8 mouse cellular contexts compared by ENCODE assay signal in the genomic region with DNA sequence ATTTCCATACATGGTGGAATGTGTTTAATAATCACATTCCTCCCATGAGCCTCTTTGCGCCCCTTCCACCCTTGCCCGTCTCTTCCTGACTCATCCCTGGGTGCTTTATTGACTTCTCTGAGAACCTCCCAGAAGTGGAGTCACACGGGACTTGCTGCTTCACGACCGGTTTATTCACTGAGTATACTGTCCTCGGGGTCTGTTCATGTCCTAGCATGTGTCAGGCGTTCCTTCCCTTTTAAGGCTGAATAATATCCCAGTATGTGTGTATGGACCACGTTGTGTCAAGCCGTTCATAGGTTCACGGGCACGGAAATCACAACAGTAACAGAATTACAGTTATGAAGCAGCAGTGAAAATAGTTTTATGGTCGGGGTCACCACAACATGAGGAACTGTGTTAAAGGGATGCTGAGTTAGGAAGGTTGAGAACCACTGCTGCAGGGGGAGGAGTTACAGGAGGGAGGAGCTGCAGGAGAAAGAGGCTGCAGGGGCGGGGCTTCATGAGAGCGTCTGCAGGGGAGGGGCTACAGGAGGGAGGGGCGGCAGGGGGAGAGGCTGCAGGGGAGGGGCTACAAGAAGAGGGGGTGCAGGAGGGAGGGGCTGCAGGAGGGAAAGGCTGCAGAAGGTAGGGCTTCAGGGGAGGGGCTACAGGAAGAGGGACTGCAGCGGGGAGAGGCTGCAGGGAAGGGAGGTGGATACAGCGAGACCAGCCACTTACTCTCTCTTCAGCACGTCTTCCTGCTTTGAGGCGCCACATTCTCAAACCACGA. TPM values are rescaled to one million over a fixed set of nuclear protein-coding genes. Genes with fewer than 3 reads are reported as not detected.
A peak's percentile ranks its signal among the peaks of the same experiment; 100 is the strongest.
DNase-seq lines count a peak whose midpoint lies in the region; ATAC-seq and TF ChIP-seq lines count a peak whose summit lies in the region.

No protein-coding gene starts in this region.

- peak overlapping the region; percentile 35 for H3K4me2 ChIP-seq in liver, embryonic 14.5 days (ENCODE audit: low read depth)

- DNase-seq in ES-CJ7 (ENCODE audit: low read depth, low spot score): peak; percentile 97
- DNase-seq in adrenal gland, postnatal 36 days: peak; percentile 83 to 89
- DNase-seq in gastrocnemius, adult 18-20 months (ENCODE audit: low spot score): peak; percentile 47
- peak; percentile 91 for DNase-seq in induced T-regulatory cell, adult 2 months (ENCODE audit: low read depth)
- peak in 2 of 3 experiments; percentile 38 for DNase-seq in liver, embryonic 14.5 days (ENCODE audit: low read depth in 3 of 3, low spot score in 3 of 3)
- DNase-seq in naive thymus-derived CD4-positive, alpha-beta T cell, adult 2 months (ENCODE audit: low read depth): peak; percentile 92
- peak; percentile 90 for DNase-seq in thymus, postnatal 0 days (ENCODE audit: low spot score)
- DNase-seq in left cerebral cortex, adult 2 months (ENCODE audit: extremely low spot score in 1 of 2, low spot score in 2 of 2): no peak

- WGBS in liver, embryonic 14.5 days (ENCODE audit: insufficient replicate concordance): 18% methylated on average over 20 of the region's 20 CpGs

- H3K9me3 ChIP-seq in liver, embryonic 14.5 days (ENCODE audit: control insufficient read depth, low read length): no peaks in the 10 kb centered on the region

- no peak for TF ChIP-seq CTCF in liver, embryonic 14.5 days (IDR thresholded peaks at IDR 0.05; ENCODE audit: low read depth)
- no peak for TF ChIP-seq CTCF in left cerebral cortex, adult 2 months (IDR thresholded peaks at IDR 0.05)

- no peaks in the 10 kb centered on the region; the same call in 1 of the 2 replicates for H3K27me3 ChIP-seq in liver, embryonic 14.5 days (ENCODE audit: control insufficient read depth, insufficient read depth, low read length)

- peak; percentile 53 for ATAC-seq in liver, embryonic 14.5 days (ENCODE audit: insufficient read depth)

- intact Hi-C loops in left cerebral cortex, adult 2 months (cut with DNase I): loop anchor here (10.0 kb wide), 1 partner anchor 1053 kb away; no protein-coding TSS in a partner anchor

- H3K4me1 ChIP-seq in liver, embryonic 14.5 days (replicated peaks; ENCODE audit: control insufficient read depth in 2 of 2, insufficient read depth in 2 of 2, low read length in 1 of 2): peaks cover 0 to 11% of the 10 kb centered on the region in 2 experiments; a peak in 2 of 4 replicates

- H3K4me3 ChIP-seq in liver, embryonic 14.5 days (ENCODE audit: insufficient read depth in 1 of 2, low read depth in 2 of 2, low read length in 2 of 2): peak overlapping the region; percentile 4 to 25; a peak in 1 of 4 replicates
- H3K4me3 ChIP-seq in left cerebral cortex, adult 2 months: no peak overlapping the region

- no peak overlapping the region for H3K27ac ChIP-seq in liver, embryonic 14.5 days
- H3K27ac ChIP-seq in left cerebral cortex, adult 2 months: no peak overlapping the region

- no peak for TF ChIP-seq EP300 in liver, embryonic 14.5 days (IDR thresholded peaks at IDR 0.05; ENCODE audit: low read depth)

- no peaks in the 10 kb centered on the region for H3K36me3 ChIP-seq in liver, embryonic 14.5 days (replicated peaks; ENCODE audit: control insufficient read depth, insufficient read depth, low read depth)

- H3K9ac ChIP-seq in liver, embryonic 14.5 days (replicated peaks): no peak overlapping the region

RNA-seq across cellular contexts. Expression of a gene that starts 41.6 kb away (rescaled TPM):
- total RNA-seq in adrenal gland, postnatal 36 days (2021): under 1 TPM in 1 of 2 experiments, not detected in 1; 0.36 TPM
- total RNA-seq in gastrocnemius, adult 18-20 months (2021): not detected
- polyA plus RNA-seq in liver, embryonic 14.5 days (2012; rRNA removed): 0.39 and 0.48 TPM in 2 replicates
- polyA plus RNA-seq in liver, embryonic 14.5 days (2014; fragmentation: Nextera tagmentation; extraction: Ambion mirVana): 0.38 and 0.47 TPM in 2 replicates
- 1.0 and 1.2 TPM in 2 replicates for polyA plus RNA-seq in thymus, postnatal 0 days (2015; fragmentation: Nextera tagmentation; extraction: Ambion mirVana)
- under 1 TPM; 0.30 to 0.34 TPM for total RNA-seq in left cerebral cortex, adult 2 months (2021)

Comparison
In these comparisons a context has a peak if more than half of its experiments do, and no peak if none do; other contexts are left out.
1. DNase-seq: peak in ES-CJ7 (single experiment), adrenal gland, postnatal 36 days (2 of 2), gastrocnemius, adult 18-20 months (single experiment), induced T-regulatory cell, adult 2 months (single experiment), liver, embryonic 14.5 days (2 of 3), naive thymus-derived CD4-positive, alpha-beta T cell, adult 2 months (single experiment) and thymus, postnatal 0 days (single experiment); none in left cerebral cortex, adult 2 months (0 of 2).